Mouse (Mus musculus) liver, postnatal 0 days (tissue): ENCODE measurements at regions not wholly inside any gene's neighbourhood (a gene's known extent, or its start where the extent isn't known, plus 50 kb on each side); places are given as distances from the start of the nearest gene placed in this dataset.

Source experiments
- ATAC-seq: fragments of 200-750 bp; cut with Nextera tagmentation; 2 replicates; pipeline ENCODE4 v1.8.0; 2017; ENCODE audit warnings: mild to moderate bottlenecking, moderate library complexity
- DNase-seq: peaks from one replicate; pipeline ENCODE4 v3.0.0-alpha.2; 2016
- H3K27ac ChIP-seq: fragments of 300-500 bp; sonication (generic); 2 replicates; pipeline ENCODE4 v1.5.1; 2014; ENCODE audit warnings: antibody characterized with exemption, moderate library complexity, mild to moderate bottlenecking, low read depth
- H3K27me3 ChIP-seq: fragments of 300-500 bp; sonication (generic); 2 replicates; pipeline ENCODE4 v1.6.1; 2014; ENCODE audit warnings: low read length, control low read depth, mixed read lengths; ENCODE audit not compliant: insufficient read depth
- H3K36me3 ChIP-seq: fragments of 300-500 bp; sonication (generic); replicated peaks from 2 replicates; pipeline ENCODE4 v1.6.1; 2014; ENCODE audit warnings: mild to moderate bottlenecking, control low read depth, low read length, moderate library complexity, mixed read lengths; ENCODE audit not compliant: insufficient read depth
- H3K4me1 ChIP-seq: fragments of 300-500 bp; sonication (generic); 2 replicates; pipeline ENCODE4 v1.6.1; 2014; ENCODE audit warnings: antibody characterized with exemption, mild to moderate bottlenecking, control low read depth; ENCODE audit not compliant: insufficient read depth
- H3K4me2 ChIP-seq: fragments of 300-500 bp; sonication (generic); 2 replicates; pipeline ENCODE4 v1.6.1; 2014; ENCODE audit warnings: low read depth, mild to moderate bottlenecking, low read length, moderate library complexity, mixed read lengths
- H3K4me3 ChIP-seq: fragments of 300-500 bp; sonication (generic); 2 replicates; pipeline ENCODE4 v1.5.1; 2014; ENCODE audit warnings: low read depth, low read length
- H3K9ac ChIP-seq: fragments of 300-500 bp; sonication (generic); replicated peaks from 2 replicates; pipeline ENCODE4 v1.6.1; 2014; ENCODE audit warnings: mild to moderate bottlenecking, moderate library complexity
- H3K9me3 ChIP-seq: fragments of 300-500 bp; sonication (generic); 2 replicates; pipeline ENCODE4 v1.6.1; 2016; ENCODE audit warnings: mild to moderate bottlenecking, control low read depth, low read length, mixed read lengths
- CTCF ChIP-seq: sonication (generic); IDR thresholded peaks from 2 replicates; pipeline ENCODE4 v1.5.1; 2016; ENCODE audit warnings: antibody characterized with exemption, low read depth
- EP300 ChIP-seq: IDR thresholded peaks from 2 replicates; pipeline ENCODE4 v1.6.1; 2016; ENCODE audit warnings: antibody characterized with exemption, low read depth, mild to moderate bottlenecking
- WGBS: fragments of 180-500 bp; shearing (Covaris S2); extraction: QIAGEN DNeasy Blood & Tissue Kit; methylation state at CpG from one replicate; pipeline ENCODE4 v1.1.7; 2014; ENCODE audit not compliant: insufficient replicate concordance; 5-methylcytosine and 5-hydroxymethylcytosine counted together

- TF ChIP-seq CTCF, result no peak
- TF ChIP-seq EP300, result no peak
Observed at GRCm38 (mm10) chr13:110871125-110871775, 383.6 kb upstream of the Actbl2 start.

GRCm38 (mm10) chr13:110871776-110872135 is 383.1 kb upstream of the Actbl2 start:
- no peak overlapping the region for H3K4me2 ChIP-seq
- H3K27ac ChIP-seq, result no peak overlapping the region
- H3K9ac ChIP-seq, result no peak overlapping the region
- no peaks in the 10 kb centered on the region for H3K36me3 ChIP-seq
- WGBS, result 68% methylated on average over 1 of the region's 1 CpGs
- H3K27me3 ChIP-seq, result no peaks in the 10 kb centered on the region
- H3K4me3 ChIP-seq, result no peak overlapping the region
- ATAC-seq (no peak), DNase-seq (no peak)
- H3K4me1 ChIP-seq, result no peaks in the 10 kb centered on the region
- no peaks in the 10 kb centered on the region for H3K9me3 ChIP-seq
- TF ChIP-seq EP300, result no peak
- TF ChIP-seq CTCF, result no peak

More at GRCm38 (mm10) chr13:110871125-110871775, 383.6 kb upstream of the Actbl2 start:
- no peak for DNase-seq
- H3K4me3 ChIP-seq, result no peak overlapping the region
- H3K27me3 ChIP-seq, result no peaks in the 10 kb centered on the region
- WGBS, result 65% methylated on average over 4 of the region's 4 CpGs
- ATAC-seq, result no peak
- H3K9me3 ChIP-seq, result no peaks in the 10 kb centered on the region
- H3K4me1 ChIP-seq, result no peaks in the 10 kb centered on the region
- no peak overlapping the region for H3K4me2 ChIP-seq
- no peak overlapping the region for H3K9ac ChIP-seq
- no peak overlapping the region for H3K27ac ChIP-seq
- no peaks in the 10 kb centered on the region for H3K36me3 ChIP-seq

- no peaks in the 10 kb centered on the region for H3K36me3 ChIP-seq
- no peak overlapping the region for H3K9ac ChIP-seq
- 68% methylated on average over 3 of the region's 3 CpGs for WGBS
- no peak for ATAC-seq
- no peak overlapping the region for H3K4me3 ChIP-seq
- H3K4me1 ChIP-seq, result no peaks in the 10 kb centered on the region
- H3K27ac ChIP-seq, result no peak overlapping the region
- H3K9me3 ChIP-seq, result no peaks in the 10 kb centered on the region
- TF ChIP-seq EP300, result no peak
- no peak for TF ChIP-seq CTCF
- no peak overlapping the region for H3K4me2 ChIP-seq
- DNase-seq, result no peak
- no peaks in the 10 kb centered on the region for H3K27me3 ChIP-seq
Observed at GRCm38 (mm10) chr13:110881573-110881972, 373.2 kb upstream of the Actbl2 start.

GRCm38 (mm10) chr13:110882173-110882572 is 372.6 kb upstream of the Actbl2 start:
- no peaks in the 10 kb centered on the region for H3K27me3 ChIP-seq
- ATAC-seq (no peak), DNase-seq (no peak)
- no peak overlapping the region for H3K27ac ChIP-seq
- no peaks in the 10 kb centered on the region for H3K36me3 ChIP-seq
- no peaks in the 10 kb centered on the region for H3K9me3 ChIP-seq
- no peak for TF ChIP-seq CTCF
- TF ChIP-seq EP300, result no peak
- H3K4me3 ChIP-seq, result no peak overlapping the region
- H3K4me2 ChIP-seq, result no peak overlapping the region
- H3K9ac ChIP-seq, result no peak overlapping the region
- 67% methylated on average over 3 of the region's 3 CpGs for WGBS
- no peaks in the 10 kb centered on the region for H3K4me1 ChIP-seq

GRCm38 (mm10) chr13:110882661-110883172 is 372.1 kb upstream of the Actbl2 start:
- Histone ChIP-seq H3K4me3 (no peak overlapping the region), H3K36me3 (no peaks in the 10 kb centered on the region), H3K9ac (no peak overlapping the region), H3K4me2 (no peak overlapping the region), H3K27ac (no peak overlapping the region), H3K4me1 (no peaks in the 10 kb centered on the region), H3K27me3 (no peaks in the 10 kb centered on the region), H3K9me3 (no peaks in the 10 kb centered on the region)
- WGBS, result 71% methylated on average over 10 of the region's 10 CpGs
- TF ChIP-seq CTCF, result no peak
- TF ChIP-seq EP300, result no peak
- ATAC-seq, result no peak
- peak; percentile 17 for DNase-seq

- Histone ChIP-seq H3K4me2 (no peak overlapping the region), H3K4me1 (no peaks in the 10 kb centered on the region), H3K4me3 (no peak overlapping the region), H3K9me3 (no peaks in the 10 kb centered on the region), H3K36me3 (no peaks in the 10 kb centered on the region), H3K9ac (no peak overlapping the region), H3K27ac (no peak overlapping the region), H3K27me3 (no peaks in the 10 kb centered on the region)
- ATAC-seq, result no peak
- TF ChIP-seq EP300, result no peak
- no peak for TF ChIP-seq CTCF
- DNase-seq, result no peak
- 60% methylated on average over 6 of the region's 6 CpGs for WGBS
Observed at GRCm38 (mm10) chr13:110893909-110894308, 360.9 kb upstream of the Actbl2 start.
